Mouse (Mus musculus) intestine, embryonic 14.5 days (tissue): ENCODE results near the gene Rgl1. TPM values are rescaled to one million over a fixed set of nuclear protein-coding genes. Genes with fewer than 3 reads are reported as not detected.

ENCODE experiments used
- ATAC-seq: fragments of 200-750 bp; cut with Nextera tagmentation; replicated peaks from 2 replicates; pipeline ENCODE4 v1.8.0; 2017; ENCODE audit warnings: low read depth, moderate number of reproducible peaks, moderate TSS enrichment, moderate library complexity; ENCODE audit not compliant: low FRiP score, low TSS enrichment
- DNase-seq: peaks from one replicate; pipeline ENCODE4 v3.0.0-alpha.2; 2018; ENCODE audit warnings: low spot score
- H3K27ac ChIP-seq: fragments of 300-500 bp; sonication (generic); 2 replicates; pipeline ENCODE4 v1.5.1; 2014; ENCODE audit warnings: low read depth, mild to moderate bottlenecking, control low read depth
- H3K27me3 ChIP-seq: fragments of 300-500 bp; sonication (generic); replicated peaks from 2 replicates; pipeline ENCODE4 v1.6.1; 2014; ENCODE audit warnings: low read length, control low read depth; ENCODE audit not compliant: control insufficient read depth, insufficient read depth
- H3K36me3 ChIP-seq: fragments of 300-500 bp; sonication (generic); 2 replicates; pipeline ENCODE4 v1.6.1; 2014; ENCODE audit warnings: low read length, control low read depth; ENCODE audit not compliant: control insufficient read depth, insufficient read depth
- H3K4me1 ChIP-seq: fragments of 300-500 bp; sonication (generic); replicated peaks from 2 replicates; pipeline ENCODE4 v1.6.1; 2014; ENCODE audit warnings: low read length, control low read depth, mixed read lengths; ENCODE audit not compliant: control insufficient read depth, insufficient read depth
- H3K4me2 ChIP-seq: fragments of 300-500 bp; sonication (generic); 2 replicates; pipeline ENCODE4 v1.6.1; 2014; ENCODE audit warnings: low read length
- H3K4me3 ChIP-seq: fragments of 300-500 bp; sonication (generic); 2 replicates; pipeline ENCODE4 v1.5.1; 2014; ENCODE audit warnings: low read depth, low read length, control low read depth, mixed read lengths
- H3K9ac ChIP-seq: fragments of 300-500 bp; sonication (generic); 2 replicates; pipeline ENCODE4 v1.6.1; 2014; ENCODE audit warnings: mild to moderate bottlenecking, low read length
- H3K9me3 ChIP-seq: fragments of 300-500 bp; sonication (generic); 2 replicates; pipeline ENCODE4 v1.6.1; 2016; ENCODE audit warnings: low read length, control low read depth; ENCODE audit not compliant: control insufficient read depth
- WGBS: fragments of 180-500 bp; shearing (Covaris S2); extraction: QIAGEN DNeasy Blood & Tissue Kit; methylation state at CpG from one replicate; pipeline ENCODE4 v1.1.7; 2014; 5-methylcytosine and 5-hydroxymethylcytosine counted together
- polyA plus RNA-seq: library from polyadenylated mRNA; unstranded; fragments of >200 nt; fragmentation: Nextera tagmentation; extraction: Ambion mirVana; gene quantifications from 2 replicates; pipeline ENCODE4 v1.2.1, GENCODE M21; 2014

Gene Rgl1
- polyA plus RNA-seq, 1 experiment from 2014 or later, result 50.9 TPM

- DNase-seq, result peak; percentile 63
- H3K27ac ChIP-seq, result peak overlapping the region; percentile 84; the same call in 1 of the 2 replicates
- H3K4me2 ChIP-seq, result peak overlapping the region; percentile 68
- no peak for ATAC-seq
- peaks cover 4% of the 10 kb centered on the region; the same call in 1 of the 2 replicates for H3K9me3 ChIP-seq
- 28% methylated on average over 12 of the region's 12 CpGs for WGBS
- peaks cover 29% of the 10 kb centered on the region for H3K4me1 ChIP-seq
- no peaks in the 10 kb centered on the region for H3K27me3 ChIP-seq
- H3K36me3 ChIP-seq, result peaks cover 22% of the 10 kb centered on the region
- H3K4me3 ChIP-seq, result peak overlapping the region; percentile 56
- H3K9ac ChIP-seq, result peak overlapping the region; percentile 80
These were observed 142.5 kb downstream of the Rgl1 start for GRCm38 (mm10) chr1:152623375-152624270.

GRCm38 (mm10) chr1:152622765-152623211 is 143.4 kb downstream of the Rgl1 start:
- H3K9ac ChIP-seq, result peak overlapping the region; percentile 80
- no peaks in the 10 kb centered on the region for H3K27me3 ChIP-seq
- peak overlapping the region; percentile 56 for H3K4me3 ChIP-seq
- peaks cover 23% of the 10 kb centered on the region for H3K36me3 ChIP-seq
- WGBS, result 50% methylated on average over 9 of the region's 9 CpGs
- H3K9me3 ChIP-seq, result peaks cover 4% of the 10 kb centered on the region; the same call in 1 of the 2 replicates
- DNase-seq, result no peak
- ATAC-seq, result no peak; the same call in 1 of the 2 replicates
- peak overlapping the region; percentile 68 for H3K4me2 ChIP-seq
- H3K27ac ChIP-seq, result no peak overlapping the region
- peaks cover 29% of the 10 kb centered on the region for H3K4me1 ChIP-seq

GRCm38 (mm10) chr1:152621624-152622023 is 144.5 kb downstream of the Rgl1 start:
- no peak overlapping the region for H3K9ac ChIP-seq
- H3K4me3 ChIP-seq, result 0 out of 2 replicates have a peak overlapping the region, but pooled peaks have one; percentile 1
- 91% methylated on average over 4 of the region's 4 CpGs for WGBS
- H3K27me3 ChIP-seq, result no peaks in the 10 kb centered on the region
- DNase-seq, result no peak
- ATAC-seq, result no peak
- no peak overlapping the region for H3K27ac ChIP-seq
- peak overlapping the region; percentile 68 for H3K4me2 ChIP-seq
- peaks cover 29% of the 10 kb centered on the region for H3K4me1 ChIP-seq
- peaks cover 4% of the 10 kb centered on the region; the same call in 1 of the 2 replicates for H3K9me3 ChIP-seq
- H3K36me3 ChIP-seq, result peaks cover 23% of the 10 kb centered on the region

- no peaks in the 10 kb centered on the region for H3K27me3 ChIP-seq
- H3K4me1 ChIP-seq, result peaks cover 38% of the 10 kb centered on the region
- no peak overlapping the region for H3K9ac ChIP-seq
- H3K4me3 ChIP-seq, result no peak overlapping the region
- 67% methylated on average over 9 of the region's 9 CpGs for WGBS
- H3K4me2 ChIP-seq, result no peak overlapping the region
- H3K36me3 ChIP-seq, result peaks cover 23% of the 10 kb centered on the region
- ATAC-seq (no peak), DNase-seq (no peak)
- no peak overlapping the region; the same call in 1 of the 2 replicates for H3K27ac ChIP-seq
- H3K9me3 ChIP-seq, result peaks cover 4% of the 10 kb centered on the region; the same call in 1 of the 2 replicates
These were observed 146.8 kb downstream of the Rgl1 start for GRCm38 (mm10) chr1:152619396-152619795.

GRCm38 (mm10) chr1:152618896-152619295 is 147.3 kb downstream of the Rgl1 start:
- H3K4me1 ChIP-seq, result peaks cover 42% of the 10 kb centered on the region
- H3K9ac ChIP-seq, result no peak overlapping the region
- H3K4me3 ChIP-seq, result no peak overlapping the region
- WGBS, result 59% methylated on average over 3 of the region's 3 CpGs
- H3K9me3 ChIP-seq, result peaks cover 4% of the 10 kb centered on the region; the same call in 1 of the 2 replicates
- H3K27ac ChIP-seq, result no peak overlapping the region; the same call in 1 of the 2 replicates
- H3K4me2 ChIP-seq, result no peak overlapping the region
- DNase-seq, result no peak
- no peak for ATAC-seq
- no peaks in the 10 kb centered on the region for H3K27me3 ChIP-seq
- peaks cover 23% of the 10 kb centered on the region for H3K36me3 ChIP-seq

- H3K4me3 ChIP-seq, result no peak overlapping the region
- ATAC-seq (no peak), DNase-seq (no peak)
- peaks cover 23% of the 10 kb centered on the region for H3K36me3 ChIP-seq
- WGBS, result 53% methylated on average over 1 of the region's 1 CpGs
- peaks cover 4% of the 10 kb centered on the region; the same call in 1 of the 2 replicates for H3K9me3 ChIP-seq
- peaks cover 42% of the 10 kb centered on the region for H3K4me1 ChIP-seq
- H3K9ac ChIP-seq, result no peak overlapping the region
- no peak overlapping the region for H3K4me2 ChIP-seq
- no peaks in the 10 kb centered on the region for H3K27me3 ChIP-seq
- H3K27ac ChIP-seq, result no peak overlapping the region
These were observed 147.8 kb downstream of the Rgl1 start for GRCm38 (mm10) chr1:152618381-152618780.

GRCm38 (mm10) chr1:152617745-152618342 is 148.3 kb downstream of the Rgl1 start:
- 61% methylated on average over 10 of the region's 10 CpGs for WGBS
- H3K27ac ChIP-seq, result no peak overlapping the region
- peaks cover 4% of the 10 kb centered on the region; the same call in 1 of the 2 replicates for H3K9me3 ChIP-seq
- no peak overlapping the region for H3K4me2 ChIP-seq
- H3K27me3 ChIP-seq, result no peaks in the 10 kb centered on the region
- ATAC-seq (no peak), DNase-seq (no peak)
- H3K9ac ChIP-seq, result no peak overlapping the region
- H3K36me3 ChIP-seq, result peaks cover 23% of the 10 kb centered on the region
- H3K4me3 ChIP-seq, result no peak overlapping the region
- H3K4me1 ChIP-seq, result peaks cover 37% of the 10 kb centered on the region

GRCm38 (mm10) chr1:152616777-152617057 is 149.4 kb downstream of the Rgl1 start:
- Histone ChIP-seq H3K27ac (no peak overlapping the region), H3K4me3 (no peak overlapping the region), H3K9me3 (peaks cover 4% of the 10 kb centered on the region; the same call in 1 of the 2 replicates), H3K9ac (no peak overlapping the region), H3K4me1 (peaks cover 30% of the 10 kb centered on the region), H3K4me2 (no peak overlapping the region), H3K36me3 (peaks cover 30% of the 10 kb centered on the region), H3K27me3 (no peaks in the 10 kb centered on the region)
- ATAC-seq, result no peak
- no peak for DNase-seq
